Mouse (Mus musculus) olfactory bulb, adult 2 months (tissue): ENCODE results near the gene Ndufaf3.

Experiments
- CTCF ChIP-seq: fragments of 200-500 bp; IDR thresholded peaks from 2 replicates; pipeline ENCODE4 v1.5.1; 2012; ENCODE audit warnings: low read depth, mild to moderate bottlenecking, low read length, moderate library complexity; ENCODE audit not compliant: insufficient read depth
- POLR2A ChIP-seq: fragments of 200-500 bp; IDR thresholded peaks from 2 replicates; pipeline ENCODE4 v1.6.1; 2012; ENCODE audit warnings: mild to moderate bottlenecking, low read depth, low read length, moderate library complexity; ENCODE audit not compliant: insufficient read depth

GRCm38 (mm10) chr9:108574921-108575320 lies 7.7 kb upstream of the Ndufaf3 start:
- TF ChIP-seq CTCF, result no peak
- TF ChIP-seq POLR2A, result no peak
